Mouse (Mus musculus): ENCODE measurements around the gene Ephb1.

Ephb1 gene

GRCm38 (mm10) chr9:101934887-101935286 is 419.6 kb downstream of the Ephb1 start:
- in situ Hi-C loops (cut with MboI; ENCODE audit: low sequenced_read_pairs) = no loop called here

DNA sequence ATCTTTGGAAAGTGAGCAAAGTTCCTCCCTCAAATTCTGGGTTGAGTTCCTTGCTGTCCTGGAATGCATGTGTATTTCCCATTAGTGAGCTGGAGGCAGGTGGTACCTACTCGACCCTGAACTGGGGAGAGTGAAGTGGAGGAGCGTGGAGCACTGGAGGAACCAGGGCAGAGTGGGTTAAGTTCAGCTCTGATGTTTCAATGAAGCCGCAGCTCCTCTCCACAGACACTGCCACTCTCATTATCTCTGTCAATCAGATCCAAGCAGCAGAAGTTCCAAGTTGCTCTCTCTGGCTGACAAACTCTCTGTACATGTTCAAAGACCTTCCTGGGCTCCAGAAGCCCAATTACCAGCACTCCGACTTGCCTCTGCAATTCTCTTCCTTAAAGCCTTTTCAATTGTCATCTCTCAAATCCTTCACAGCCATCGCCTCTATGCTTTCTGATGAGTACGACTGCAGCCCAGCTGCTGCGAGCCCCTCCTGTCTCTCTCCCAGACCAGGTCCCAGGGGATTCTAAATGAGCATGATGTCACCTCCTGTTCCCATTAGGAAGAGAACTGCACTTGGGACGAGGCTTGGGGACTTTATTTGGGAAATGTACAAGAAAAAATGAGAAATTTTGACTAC is 420.4 kb downstream of the Ephb1 start:
- in situ Hi-C loops (cut with MboI; ENCODE audit: low sequenced_read_pairs) = no loop called here

DNA sequence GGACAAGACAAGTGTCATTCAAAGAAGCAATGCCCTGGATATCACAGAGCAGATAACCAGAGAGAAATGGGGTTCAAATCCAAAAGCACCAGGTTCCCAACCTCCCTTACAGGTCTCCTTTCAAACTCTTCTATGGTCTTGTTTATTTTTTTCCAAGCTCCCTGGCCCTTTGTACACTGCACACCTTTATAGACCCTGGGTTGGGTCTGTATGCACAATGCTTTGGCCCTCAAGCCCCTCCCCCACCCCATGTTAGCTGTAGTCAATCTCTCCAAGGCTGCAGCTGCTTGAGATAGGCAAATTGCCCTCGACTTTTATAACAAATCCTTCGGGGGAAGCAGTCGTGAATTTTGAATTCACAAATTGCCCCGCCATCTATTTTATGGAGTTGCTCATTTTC is 429.7 kb downstream of the Ephb1 start:
- in situ Hi-C loops (cut with MboI; ENCODE audit: low sequenced_read_pairs) = no loop called here

DNA sequence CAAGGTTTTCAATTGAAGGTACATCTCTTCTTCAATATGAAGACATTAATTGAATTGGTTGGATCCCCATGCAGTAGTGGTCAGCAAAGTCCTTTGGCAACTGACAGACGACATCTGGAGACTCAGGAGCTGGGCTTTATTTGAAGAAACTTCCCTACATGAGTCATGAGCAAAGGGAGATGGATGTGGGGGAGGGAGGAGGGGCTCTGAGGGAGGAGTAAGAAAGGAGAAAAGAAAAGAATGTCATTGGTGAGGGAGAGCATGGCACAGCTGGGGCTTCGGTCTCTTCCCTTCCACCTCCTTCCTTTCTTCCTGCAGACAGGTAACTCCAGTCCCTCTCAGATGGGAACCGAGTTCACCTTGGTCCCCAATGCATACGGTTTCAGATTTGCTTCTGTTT is 431.6 kb downstream of the Ephb1 start:
- in situ Hi-C loops (cut with MboI; ENCODE audit: low sequenced_read_pairs) = no loop called here

GRCm38 (mm10) chr9:101919324-101919723 is 435.2 kb downstream of the Ephb1 start:
- in situ Hi-C loops (cut with MboI; ENCODE audit: low sequenced_read_pairs) = no loop called here

DNA sequence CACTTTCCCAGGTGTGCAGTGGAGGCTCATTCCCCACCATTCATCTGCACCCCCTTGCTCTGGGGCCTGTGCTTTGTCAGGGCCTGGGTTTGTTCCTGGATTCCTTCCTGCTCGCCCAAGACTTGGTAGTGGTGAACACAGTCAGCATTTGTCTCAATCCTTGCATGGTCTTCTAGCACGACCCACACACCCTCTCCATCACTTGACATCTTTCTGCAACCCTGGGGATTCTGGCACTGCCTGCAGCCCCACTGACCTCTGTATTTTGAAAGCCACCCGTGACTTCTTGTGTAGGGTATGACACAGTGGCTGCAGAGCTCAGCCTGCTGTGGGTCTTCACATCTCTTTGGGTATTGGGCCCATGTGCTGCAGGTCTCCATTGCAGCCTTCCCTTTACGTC is 435.7 kb downstream of the Ephb1 start:
- in situ Hi-C loops (cut with MboI; ENCODE audit: low sequenced_read_pairs) = no loop called here

GRCm38 (mm10) chr9:101915082-101915481 is 439.4 kb downstream of the Ephb1 start:
- in situ Hi-C loops (cut with MboI; ENCODE audit: low sequenced_read_pairs) = no loop called here

DNA sequence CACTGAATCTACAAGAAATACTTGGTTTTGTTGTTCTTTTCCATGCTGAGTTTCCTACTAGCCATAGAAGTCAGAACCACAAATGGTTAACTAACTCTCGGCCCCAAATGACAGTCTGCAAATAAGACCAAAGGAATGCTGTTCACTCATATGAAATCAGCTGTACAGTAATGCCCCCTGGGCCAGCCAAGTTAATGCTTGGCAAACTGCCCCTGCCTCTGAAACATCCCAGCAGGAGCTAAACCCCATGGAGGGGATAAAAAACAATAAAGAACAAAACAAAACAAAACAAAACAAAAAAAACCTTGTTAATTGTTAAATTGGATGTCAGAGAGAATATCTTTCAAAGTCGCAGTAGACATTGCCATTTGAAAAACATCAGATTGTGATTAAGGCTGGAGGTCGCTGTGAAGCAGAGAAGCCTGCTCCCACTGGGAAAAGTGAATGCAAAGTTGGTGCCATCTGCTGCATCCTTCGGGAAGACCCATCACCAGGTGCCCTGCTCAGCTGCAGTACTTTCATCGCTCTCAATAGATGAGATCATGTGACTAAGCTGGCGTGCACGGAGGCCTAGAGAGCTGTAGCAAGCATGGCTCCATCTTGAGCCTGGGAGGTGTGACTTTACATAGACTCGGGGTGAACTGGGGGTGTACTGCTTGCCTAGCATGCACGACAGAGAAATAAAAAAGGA is 443.2 kb downstream of the Ephb1 start:
- in situ Hi-C loops (cut with MboI; ENCODE audit: low sequenced_read_pairs) = no loop called here

DNA sequence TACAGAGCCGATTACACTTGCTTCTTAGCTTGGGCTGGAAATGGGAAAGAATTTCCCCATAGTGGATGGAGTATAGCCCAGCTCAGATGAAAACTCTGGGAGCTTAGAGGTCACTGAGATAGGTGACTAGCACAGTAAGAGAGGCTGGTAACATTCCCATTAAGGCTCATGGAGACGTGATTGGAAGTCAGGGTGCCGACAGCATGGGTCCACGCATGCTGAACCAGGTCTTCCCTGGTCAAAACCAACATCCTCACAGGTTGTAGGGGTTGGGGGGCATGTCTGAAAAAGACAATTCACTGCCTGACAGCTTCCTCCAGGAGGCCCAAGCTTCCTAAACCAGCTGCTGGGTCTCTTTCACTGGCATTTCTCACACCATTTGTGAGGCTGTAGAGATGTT is 445.0 kb downstream of the Ephb1 start:
- in situ Hi-C loops (cut with MboI; ENCODE audit: low sequenced_read_pairs) = no loop called here

GRCm38 (mm10) chr9:101908849-101909248 is 445.6 kb downstream of the Ephb1 start:
- in situ Hi-C loops (cut with MboI; ENCODE audit: low sequenced_read_pairs) = no loop called here

DNA sequence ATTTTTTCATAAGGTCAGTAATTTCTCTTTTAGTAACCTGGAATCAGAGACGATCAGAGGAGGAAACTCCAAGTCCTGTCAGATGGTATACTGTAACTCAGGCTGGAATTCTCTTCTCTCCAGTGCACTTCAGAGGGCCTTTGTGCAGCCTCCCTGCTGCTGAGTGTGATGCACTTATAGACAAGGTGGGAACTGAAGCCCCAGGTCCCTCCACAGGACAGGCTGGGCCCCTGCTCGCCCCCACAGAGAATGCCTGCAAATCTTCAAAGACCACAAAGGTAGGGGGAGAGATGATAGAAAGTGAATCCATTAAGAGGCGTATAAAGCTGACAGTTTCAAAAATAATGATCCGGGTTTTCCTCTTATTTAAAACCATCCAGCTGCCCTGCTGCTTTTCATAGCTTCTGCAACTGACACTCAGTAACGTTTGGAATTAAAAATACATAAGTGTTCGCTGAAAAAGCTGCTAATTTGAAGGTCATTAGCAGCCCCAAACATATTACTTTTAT is 446.7 kb downstream of the Ephb1 start:
- in situ Hi-C loops (cut with MboI; ENCODE audit: low sequenced_read_pairs) = no loop called here

GRCm38 (mm10) chr9:101903406-101903805 is 451.1 kb downstream of the Ephb1 start:
- in situ Hi-C loops (cut with MboI; ENCODE audit: low sequenced_read_pairs) = no loop called here

DNA sequence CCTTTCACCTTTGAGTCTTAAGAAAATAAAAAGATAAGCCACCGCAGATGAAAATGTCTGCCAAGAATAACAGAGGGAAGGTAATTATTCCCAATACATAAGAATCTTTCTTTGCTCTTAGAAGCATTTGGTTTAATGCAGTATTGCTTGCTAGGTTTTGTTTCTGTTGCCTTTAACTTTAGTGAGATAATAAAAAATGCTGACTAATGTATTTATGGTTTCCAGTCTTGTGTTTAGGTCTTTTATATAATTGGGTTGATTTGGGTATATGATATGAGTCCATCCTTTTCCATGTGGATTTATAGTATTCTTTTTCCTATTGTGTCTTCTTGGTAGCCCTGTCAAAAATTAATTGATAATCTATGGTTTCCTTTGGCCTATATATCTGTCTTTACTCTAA is 456.6 kb downstream of the Ephb1 start:
- in situ Hi-C loops (cut with MboI; ENCODE audit: low sequenced_read_pairs) = no loop called here

GRCm38 (mm10) chr9:101883295-101883694 is 471.2 kb downstream of the Ephb1 start:
- in situ Hi-C loops (cut with MboI; ENCODE audit: low sequenced_read_pairs) = no loop called here

DNA sequence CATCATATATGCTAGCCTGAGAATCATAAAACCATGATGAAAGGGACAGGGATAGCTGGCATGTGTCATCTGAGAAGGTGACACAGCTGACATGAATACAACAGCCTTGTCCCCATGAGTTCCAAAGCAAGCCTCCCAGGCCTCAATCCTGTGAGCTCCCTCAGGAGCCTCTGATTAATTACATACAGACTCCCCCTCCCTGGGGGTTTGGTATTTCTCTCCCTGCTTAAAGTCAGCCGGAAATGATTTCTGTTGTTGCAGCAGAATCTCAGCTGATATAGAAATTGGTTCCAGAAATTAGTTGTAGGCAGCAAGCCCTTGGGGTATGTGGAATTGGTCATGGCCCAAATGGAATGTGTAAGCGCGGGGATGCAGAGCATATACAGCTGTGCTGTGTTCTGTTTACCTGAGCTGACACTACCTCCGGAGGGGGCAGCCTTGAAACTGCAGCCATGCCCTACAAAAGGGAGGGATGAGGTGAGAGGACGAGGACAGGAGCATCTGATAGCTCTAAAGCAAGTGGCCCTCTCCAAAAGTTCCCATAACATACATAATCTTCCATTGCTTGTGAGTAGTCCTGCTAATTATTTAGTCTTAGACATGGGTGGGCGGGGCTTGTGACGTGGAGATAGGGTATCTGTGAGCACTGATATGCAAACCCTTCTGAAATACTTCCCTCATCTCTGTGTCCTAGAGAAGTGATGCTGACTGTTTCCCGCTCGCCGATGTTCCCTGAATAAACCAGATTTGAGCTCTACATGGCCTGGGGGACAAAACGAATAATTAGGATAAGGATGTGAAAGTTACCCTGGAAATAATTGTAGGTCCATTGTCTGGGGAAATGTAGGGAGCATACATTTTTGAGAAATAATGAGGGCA is 477.1 kb downstream of the Ephb1 start:
- in situ Hi-C loops (cut with MboI; ENCODE audit: low sequenced_read_pairs) = no loop called here

- in situ Hi-C loops (cut with MboI; ENCODE audit: low sequenced_read_pairs) = no loop called here
Measured at GRCm38 (mm10) chr9:101875306-101875705, 479.2 kb downstream of the Ephb1 start.

Data from CH12F3 (cell line).